Mouse (Mus musculus) lung, postnatal 10 days (tissue): ENCODE data around the gene Ctnnbip1.

ENCODE experiments used
- DNase-seq: peaks from one replicate; pipeline ENCODE4 v3.0.0; 2021

Gene Ctnnbip1

DNA sequence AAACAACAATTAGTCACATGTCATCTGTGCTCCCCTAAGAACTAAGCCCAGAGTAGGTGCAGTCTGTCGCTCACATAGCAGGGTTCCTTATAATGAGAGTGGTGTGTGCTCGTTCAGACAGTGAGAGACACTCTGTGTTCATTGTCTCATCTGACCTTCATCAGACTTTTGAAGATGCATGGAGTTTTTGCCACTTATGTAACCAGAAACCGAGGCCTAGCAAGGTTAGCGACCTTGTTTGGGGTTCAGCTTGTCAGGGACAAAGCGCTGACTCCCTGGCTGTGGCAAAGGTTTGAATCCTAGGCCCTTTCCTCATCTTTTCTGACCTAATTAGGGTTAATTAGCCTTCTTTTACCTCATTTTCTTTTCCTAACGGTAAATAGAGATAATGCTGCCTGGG is 5.9 kb downstream of the Ctnnbip1 start:
- DNase-seq = no peak

DNA sequence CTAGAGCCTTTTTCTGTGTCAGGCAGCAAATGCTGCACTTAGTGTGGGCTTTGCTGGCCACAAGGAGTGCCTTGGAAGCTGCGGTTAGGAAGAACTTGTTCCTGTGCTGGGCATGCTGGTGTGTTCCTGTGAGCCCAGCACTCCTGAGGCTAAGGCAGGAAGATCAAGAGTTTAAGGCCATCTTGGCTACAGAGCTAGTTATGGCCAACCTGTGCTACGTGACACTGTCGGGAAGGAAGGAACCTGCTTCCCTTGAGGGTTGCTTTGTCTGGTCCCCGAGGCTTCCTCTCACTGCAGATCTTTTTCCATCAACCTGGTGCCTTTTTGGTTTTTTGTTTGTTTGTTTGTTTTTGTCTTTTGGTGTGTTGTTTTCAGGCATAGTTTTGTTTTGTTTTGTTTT is 7.1 kb downstream of the Ctnnbip1 start:
- no peak for DNase-seq

DNA sequence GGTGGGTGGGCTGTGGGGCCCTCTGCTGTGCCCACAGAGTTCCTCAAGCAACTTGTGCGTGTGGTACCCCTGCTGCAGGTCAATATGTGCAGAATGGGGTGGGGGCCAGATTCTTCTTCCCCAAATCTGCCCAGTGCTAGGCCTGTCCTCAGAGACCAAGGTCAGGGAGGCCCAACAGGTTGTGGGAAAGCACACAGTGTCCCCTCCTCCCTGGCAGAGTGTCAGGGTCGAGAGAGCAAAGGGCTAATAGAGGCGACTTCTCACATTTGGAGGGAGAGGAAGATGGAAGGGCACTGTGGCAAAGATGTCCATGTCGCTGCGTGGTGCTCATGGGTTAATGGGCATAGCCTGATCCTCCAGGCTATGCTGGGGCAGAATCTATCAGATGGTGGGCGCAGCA is 7.8 kb downstream of the Ctnnbip1 start:
- no peak for DNase-seq

DNA sequence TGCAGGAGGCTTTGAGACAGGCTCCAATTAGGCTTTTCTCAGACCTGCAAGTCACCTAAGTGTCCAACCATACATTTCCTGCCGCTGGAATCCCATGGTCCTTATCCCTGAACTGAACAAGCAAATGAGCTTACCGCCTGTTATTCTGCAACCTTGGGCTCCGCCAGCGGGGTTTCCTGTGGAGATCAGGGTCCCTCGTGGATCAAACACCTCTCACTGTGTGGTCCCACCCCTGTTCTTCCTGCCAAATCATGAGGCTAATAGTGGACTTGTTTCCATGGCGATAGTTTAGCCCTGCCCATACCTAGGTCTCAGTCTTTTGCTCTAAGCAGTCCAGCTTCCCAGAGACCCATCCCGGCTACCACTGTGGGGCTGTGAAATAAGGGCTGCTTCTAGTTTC is 8.3 kb downstream of the Ctnnbip1 start:
- peak; percentile 39 for DNase-seq

DNA sequence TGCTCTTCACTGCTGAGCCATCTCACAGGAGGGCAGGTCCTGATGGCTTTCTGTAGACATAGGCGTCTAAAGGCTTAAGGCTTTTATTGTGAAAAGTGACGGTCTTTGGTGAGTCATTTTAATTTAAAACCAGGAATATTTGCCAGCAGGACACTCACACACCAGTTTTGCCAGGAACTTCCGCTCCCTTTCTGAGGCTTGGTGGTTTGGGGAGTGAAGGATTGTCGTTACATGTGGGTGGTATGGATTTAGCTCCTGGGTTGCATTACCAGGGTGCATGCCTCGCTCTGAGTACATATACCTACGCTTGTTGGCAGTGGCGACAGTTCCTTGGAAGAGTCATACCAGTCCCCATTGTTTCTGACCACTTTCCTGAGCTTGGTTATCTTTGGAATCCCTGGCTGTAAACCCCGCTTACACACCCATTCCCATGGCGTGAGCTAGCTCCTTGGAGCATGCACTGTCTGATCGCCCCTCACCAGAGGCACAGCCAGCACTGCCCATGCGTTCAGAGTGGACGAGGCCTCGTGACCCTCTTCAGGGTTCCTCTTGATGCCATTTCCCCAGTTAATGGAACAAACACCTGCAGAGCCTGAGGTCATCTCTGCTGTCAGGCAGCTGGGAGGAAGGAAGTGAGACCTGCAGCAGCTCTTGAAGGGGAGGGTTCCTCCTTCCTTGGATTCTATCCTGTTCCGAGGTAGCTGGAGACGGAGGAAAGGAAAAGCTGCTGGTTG is 9.8 kb downstream of the Ctnnbip1 start:
- no peak for DNase-seq

DNA sequence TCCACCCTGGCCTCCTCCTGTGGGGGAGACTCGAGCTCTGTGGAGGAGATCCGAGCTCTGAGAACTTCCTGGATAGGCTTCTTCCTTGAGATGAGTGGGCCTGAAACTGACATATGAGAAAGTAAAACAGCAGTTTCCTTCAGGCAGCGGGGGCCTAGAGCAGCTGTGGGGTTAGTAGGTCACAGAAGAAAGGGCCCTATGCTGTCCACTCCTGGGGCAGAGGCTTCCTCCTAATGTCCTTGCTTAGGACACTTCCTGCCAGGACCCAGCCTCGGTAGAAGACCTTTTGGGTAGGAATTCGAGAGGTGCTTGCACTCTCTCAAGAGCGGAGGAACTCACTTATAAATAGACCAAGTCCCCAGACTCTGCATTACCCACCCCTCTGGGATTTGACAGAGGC is 11.7 kb downstream of the Ctnnbip1 start:
- no peak for DNase-seq

DNA sequence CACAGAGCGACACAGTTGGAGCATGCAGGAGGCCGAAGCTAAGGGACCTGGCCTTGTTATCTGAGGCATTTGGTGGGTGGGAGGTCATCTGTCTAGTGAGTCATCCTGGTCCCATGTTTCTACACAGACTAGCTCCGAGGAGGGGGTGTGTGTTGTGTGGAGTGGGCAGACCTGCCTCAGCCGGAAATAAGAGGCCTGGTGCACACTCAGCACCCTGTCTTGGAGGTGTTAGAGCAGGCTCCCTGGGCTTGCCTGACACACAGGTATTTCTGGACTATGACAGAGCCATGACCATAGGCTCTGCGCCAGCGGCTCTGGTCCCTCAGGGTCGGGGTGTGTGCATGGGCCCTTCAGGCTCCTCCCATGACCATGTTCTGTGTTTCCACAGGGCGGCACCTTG is 21.4 kb downstream of the Ctnnbip1 start:
- no peak for DNase-seq

DNA sequence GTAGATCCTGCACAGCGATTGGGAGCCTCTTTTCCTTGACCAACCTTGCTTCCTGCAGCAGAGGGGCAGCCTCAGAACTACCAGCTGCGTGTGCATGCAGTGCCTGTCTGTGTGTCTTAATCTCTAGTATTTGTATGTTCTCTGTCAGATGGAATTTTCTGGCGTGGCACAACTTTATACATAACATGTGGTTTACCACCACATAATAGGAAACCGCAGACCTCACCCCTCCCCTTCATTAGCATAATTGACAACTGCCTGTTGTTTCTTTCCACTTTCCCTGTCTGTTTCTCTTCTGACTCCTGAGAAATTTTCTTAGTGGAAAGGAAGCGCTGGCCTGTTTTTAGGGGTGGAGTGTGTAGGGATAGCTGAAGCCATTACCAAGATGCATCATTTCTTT is 23.9 kb downstream of the Ctnnbip1 start:
- no peak for DNase-seq

DNA sequence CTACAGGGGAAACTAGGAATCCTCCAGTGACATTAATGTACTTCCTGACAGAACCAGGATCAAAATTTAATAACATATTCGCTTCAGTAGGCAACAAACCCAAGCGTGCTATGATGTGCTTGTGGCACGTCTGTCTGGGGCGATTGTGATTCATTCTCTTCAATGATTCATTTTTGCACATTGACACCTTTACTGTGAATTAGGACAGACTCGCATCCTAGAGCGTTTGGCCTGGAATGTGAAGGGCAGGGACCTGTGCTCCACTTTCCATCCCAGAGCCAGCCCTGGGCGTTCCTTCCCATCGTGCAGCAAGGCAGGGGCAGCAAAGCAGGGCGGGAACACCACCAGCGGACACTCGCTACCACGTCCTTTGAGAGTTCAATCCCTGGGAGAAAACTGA is 24.4 kb downstream of the Ctnnbip1 start:
- DNase-seq = no peak

DNA sequence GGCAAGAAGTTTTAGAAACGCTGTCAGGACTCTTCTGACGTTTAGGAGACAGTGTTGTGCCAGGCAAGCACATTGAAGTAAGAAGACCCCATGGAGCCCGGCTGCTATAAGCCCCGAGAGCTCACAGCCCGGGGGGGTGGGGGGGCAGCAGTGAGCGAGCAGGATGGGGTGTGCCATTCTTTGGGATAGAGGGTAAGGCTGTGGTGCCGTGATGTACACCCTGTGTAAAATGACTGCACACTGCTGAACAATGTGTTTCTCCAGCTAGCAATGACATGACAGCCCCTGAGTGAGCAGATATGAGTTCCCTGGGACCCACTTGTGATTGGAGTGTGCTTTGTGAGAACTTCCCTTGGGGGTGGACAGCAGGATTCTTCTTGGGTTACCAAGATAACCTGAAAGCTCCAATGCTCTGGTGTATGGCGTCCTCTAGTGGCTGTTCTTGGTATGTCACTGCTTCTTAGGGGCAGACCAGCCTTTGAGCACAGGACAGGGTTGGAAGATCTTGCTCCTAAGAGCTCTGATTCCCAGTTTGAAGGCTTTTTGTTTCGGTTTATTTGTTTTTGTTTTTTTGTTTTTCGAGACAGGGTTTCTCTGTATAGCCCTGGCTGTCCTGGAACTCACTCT is 25.0 kb downstream of the Ctnnbip1 start:
- peak; percentile 92 for DNase-seq

DNA sequence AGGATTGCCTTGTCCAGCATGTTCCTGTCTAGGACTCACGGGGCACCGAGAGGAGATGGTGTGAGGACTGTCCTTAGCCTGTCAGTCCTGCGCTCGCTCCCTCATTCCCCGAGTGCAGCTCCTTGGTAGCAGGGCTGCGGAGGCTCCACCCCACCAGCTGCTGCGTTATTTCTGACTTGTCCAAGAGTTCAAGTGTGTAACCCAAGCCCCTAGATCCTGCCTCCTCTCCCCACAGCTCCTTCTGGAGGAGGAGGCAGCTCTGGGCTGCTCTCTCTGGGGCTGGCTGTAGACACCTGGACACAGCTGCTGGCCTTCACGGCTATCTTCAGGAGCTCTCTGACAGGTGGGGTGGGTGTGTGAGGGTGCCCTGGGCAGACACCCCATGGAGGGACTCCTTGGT is 26.9 kb downstream of the Ctnnbip1 start:
- peak; percentile 41 for DNase-seq

DNA sequence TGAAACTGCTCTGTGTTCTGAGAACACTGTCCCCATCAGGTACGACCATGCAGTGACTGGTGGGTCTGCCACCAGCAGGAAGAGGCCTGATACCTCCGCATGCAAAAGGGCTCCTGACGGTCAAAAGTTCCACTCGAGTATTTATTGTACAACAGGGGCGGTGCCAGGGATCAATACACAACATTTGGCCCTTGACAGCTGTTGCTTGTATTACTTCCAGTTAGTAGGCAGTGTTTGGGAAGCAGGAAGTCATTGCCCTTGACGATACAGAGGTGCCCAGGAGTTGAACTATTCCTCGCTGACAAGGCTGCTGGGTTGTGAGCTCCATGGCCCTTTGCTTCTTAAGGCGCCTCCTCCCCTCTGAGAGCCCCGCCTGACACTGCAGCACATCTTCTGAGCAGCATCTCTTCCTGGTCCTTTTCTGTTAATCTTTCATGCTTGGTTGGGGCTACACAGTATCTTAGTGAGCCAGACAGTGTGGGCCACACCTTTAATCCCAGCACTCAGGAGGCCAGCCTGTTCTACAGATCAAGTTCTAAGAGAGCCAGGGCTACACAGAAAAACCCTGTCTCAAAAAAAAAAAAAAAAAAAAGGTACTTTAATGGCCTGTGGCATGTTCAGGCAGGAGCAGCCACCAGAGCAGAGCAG is 28.9 kb downstream of the Ctnnbip1 start:
- DNase-seq = no peak

DNA sequence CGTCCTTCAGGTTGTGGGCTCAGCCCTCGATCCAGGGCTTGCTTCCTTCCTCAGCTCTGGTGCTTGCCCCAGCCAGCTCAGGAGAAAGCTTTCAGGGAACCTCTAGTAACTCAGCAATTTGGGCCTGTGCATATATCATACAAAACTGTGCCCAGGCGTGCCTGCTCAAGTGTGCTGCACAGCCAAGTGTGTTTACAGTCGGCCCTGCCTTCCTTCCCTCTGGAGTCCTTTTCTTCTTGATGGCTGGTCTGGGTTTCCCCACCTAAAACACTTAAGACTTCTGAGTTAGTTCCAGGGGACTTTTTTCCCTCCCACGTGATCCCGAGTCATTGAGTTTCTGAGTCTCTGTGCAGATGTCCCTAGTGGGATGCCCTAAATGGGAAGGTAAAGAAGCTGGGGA is 29.5 kb downstream of the Ctnnbip1 start:
- no peak for DNase-seq

DNA sequence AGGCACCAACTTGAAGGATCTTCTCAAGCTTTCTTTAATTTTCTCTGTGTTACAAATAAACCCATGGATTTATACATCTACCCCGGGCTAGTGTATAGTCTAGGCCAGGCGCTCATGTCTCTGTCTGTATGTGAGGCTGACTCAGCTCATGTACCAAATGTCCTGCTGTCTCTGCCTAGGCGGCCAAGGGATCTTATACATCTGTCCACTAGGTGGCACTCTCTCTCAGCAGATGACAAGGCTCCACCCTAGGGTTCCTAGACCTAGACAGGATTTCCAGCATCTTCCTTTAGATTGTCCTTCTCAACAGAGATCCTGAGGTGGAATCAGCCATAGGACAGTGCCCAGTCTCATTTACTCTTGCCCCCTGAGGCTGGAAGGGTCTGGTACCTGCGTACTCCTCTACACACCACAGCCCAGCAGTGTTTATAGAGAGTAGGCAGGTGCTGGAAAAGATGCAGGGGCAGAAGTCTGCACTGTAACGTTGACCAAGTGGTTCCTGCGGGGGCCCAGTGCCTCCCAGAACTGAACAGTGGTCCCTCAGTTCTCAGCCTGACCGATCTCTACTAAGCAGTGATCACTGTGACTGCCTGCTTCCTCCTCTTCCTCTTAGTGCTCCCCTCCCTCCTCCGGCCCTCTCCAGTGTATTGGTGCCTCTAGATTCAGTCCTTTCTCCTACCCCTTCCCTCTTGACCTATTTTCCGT is 31.3 kb downstream of the Ctnnbip1 start:
- peak; percentile 89 for DNase-seq

DNA sequence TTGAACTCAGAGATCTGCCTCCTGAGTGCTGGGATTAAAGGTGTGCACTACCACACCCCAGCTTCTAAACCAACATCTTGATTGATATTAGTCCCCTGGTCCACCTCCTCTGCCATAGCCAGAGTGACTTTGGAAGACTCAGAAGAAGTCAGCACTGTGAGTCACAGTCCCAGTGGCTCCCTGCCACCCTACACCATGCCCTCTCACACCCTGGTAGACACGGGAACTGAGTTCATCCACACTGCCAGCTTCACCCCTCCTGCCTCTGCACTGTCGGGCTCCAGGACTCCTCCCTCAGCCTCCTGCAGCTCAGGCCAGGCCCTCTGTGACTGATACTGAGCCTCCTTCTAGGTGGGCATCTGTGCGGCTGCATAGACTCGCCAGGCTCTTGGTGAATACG is 32.8 kb downstream of the Ctnnbip1 start:
- DNase-seq = no peak

DNA sequence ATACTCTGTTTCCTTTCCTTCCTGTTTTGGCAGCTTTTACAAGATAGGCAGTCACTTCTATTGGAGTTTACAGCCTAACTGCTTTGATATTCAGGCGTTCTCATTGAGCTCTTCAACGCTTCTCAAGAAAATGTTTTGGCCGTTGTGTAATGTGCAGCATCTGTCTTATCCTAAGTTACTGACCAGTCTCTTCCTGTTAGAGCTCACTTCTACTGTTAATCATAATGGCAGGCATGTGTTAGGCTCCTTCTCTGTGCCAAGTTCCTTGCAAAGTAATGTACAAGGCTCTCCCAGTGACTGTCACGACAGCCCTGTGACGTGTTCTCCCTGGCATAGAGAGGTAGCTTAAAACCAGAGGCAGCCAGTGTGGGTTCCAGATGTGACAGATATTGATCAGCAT is 33.7 kb downstream of the Ctnnbip1 start:
- DNase-seq = no peak

DNA sequence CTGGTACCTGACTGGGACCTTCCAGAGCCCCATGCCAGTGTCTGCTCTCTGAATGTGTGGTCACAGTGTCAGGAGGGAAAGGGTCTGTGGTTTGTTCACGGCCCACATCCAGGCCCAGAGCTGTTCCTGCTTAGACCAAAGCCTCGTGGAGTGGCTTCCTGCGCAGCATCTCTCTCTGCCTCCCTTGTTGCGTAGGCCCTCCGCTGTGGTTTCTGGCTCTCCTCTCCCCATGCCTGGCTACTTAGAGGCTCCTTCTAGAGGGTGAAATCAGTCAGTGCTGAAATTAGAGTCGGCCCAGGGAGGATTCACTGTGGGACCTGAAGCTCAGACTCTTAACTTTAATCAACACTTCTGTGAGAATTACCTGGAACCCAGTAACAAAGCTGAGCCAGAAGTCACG is 35.8 kb downstream of the Ctnnbip1 start:
- DNase-seq = no peak

DNA sequence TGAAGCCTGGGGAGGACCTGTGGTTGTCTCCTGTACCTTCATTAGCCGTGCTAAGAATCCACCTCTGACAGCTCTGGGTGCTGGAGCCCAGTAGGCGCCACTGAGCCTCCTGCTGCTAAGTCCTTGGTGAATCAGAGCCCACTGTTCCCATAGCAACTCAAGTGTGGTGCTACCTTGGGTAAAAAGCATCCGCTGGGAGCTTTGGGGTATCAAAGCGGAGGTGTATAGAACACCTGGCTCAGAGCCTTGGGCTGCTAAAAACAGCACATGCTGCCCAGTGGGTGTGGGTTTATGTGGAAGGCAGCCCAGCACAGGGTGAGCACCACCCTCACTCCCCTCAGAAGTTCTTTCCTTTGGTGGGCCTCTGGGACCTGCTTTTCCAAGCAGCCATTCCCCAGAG is 38.1 kb downstream of the Ctnnbip1 start:
- DNase-seq = no peak

DNA sequence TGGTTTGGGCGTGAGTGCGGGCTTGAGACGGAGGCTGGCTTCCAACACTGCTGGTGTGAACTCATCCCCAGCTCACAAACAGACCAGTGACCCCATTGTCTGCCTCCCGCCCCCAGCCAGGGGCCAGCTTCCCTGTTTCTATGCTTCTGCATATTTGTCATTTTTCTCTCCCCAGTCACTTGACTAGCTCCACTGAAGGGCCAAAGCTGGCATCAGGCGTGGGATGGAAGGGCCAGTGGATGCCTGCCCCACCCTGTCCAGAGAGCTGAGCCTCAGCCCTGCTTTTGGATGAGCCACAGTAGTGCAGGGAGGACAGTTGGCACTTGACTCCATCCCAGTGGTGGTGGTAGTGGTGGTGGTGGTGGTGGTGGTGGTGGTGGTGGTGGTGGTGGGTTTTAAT is 39.9 kb downstream of the Ctnnbip1 start:
- no peak for DNase-seq

DNA sequence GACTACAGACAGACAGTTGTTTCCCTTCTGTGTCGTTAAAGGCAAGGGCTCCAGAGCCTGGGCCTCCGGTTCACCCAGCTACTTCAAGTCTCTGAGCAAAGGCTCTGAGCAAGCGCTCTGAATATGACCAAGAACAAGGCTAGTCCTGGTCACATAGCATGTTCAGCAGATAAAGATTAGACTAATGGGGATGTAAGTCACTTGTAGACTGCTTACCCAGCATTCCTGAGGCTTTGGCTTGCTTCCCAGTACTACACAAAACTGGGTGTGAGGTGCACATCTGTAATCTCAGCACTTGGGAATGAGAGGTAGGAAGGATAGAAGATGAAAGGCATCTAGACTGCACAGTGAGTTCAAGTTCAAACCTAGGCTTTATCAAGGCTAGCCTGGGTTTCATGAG is 40.4 kb downstream of the Ctnnbip1 start:
- no peak for DNase-seq

DNA sequence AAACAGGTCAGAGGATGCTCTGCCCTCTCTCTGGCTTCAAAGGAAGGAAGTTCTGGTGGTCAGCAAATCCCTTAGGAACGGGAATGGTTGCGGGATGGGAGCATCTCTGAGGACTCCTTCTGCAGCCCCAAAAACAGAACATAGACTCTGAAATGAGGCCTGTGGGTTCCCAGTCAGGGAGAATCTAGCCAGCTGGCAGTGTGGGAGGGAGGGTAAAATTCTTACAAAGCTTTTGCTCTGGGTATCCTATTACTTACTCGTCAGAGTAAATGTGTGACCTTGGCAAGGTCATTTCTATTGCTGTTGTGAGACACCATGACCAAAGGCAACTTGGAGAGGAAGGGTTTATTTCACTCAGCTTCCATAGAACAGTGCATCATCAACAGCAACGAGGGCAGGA is 43.4 kb downstream of the Ctnnbip1 start:
- no peak for DNase-seq

DNA sequence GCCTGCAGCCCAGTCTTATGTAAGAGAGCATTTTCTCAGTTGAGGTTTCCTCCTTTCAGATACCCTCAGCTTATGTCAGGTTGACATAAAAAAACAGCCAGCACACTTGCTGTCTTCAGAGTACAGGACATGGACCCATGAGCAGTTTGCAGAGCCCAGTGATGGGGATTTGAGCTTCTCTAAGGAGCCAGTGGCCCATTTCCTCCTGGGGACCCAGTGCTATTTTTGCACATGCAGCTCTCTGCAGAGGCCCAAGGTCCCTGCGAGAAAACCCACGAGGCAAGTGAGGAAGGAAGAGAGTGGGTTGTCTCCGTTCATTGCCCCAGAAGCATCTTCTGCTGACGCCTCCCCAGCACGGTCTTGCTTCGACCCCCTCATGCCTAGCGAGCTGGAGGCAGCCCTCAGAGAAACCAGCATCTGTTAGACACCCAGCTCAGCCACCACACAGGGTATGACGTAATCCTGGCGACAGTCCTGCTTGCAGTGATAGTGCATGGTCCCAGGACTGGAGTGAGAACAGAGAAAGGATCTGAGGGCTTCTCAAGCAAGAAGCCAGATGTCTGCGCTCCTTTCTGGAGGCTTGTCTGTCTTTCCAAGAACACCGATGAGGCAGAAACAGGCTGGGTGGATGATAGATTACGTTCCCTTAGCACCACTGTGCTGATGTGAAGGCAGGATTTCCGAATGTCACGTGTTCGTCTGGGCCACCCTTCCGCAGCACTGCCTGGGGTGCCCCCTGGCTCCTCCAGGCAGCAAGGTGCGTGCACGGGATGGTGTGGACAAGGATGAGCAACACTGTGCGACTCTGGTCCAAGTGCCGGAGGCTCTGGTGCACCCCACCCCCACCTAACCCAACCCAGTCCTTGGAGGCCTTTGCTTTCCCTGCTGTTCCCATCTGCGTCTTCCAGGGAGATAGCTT is 44.2 kb downstream of the Ctnnbip1 start:
- DNase-seq = peak; percentile 82

DNA sequence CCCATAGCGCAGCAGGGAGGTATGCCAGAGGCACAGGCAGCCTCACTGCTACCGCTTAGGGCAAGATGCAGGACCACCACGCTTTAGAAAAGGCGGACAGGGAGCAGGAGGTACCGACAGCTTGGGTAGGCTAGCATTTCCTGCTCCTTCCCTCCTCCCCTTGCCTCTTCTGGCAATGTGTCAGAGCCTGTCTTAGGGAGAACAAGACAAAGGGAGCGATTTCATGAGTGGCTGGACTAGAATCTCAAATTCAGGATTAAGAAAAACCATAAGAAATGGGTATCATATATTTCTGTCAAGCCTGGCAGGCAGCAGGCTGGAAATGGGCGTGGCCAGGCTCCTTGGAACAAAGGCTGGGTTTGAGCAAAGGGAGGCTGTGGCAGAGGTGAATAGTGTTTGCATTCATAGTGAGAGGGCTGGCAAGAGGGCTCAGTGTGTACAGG is 44.9 kb downstream of the Ctnnbip1 start:
- DNase-seq = peak; percentile 74
